Mouse (Mus musculus) heart, postnatal 25 days (tissue): ENCODE data around the gene Zfp740. TPM values are rescaled to one million over a fixed set of nuclear protein-coding genes. Genes with fewer than 3 reads are reported as not detected.
"Not testable (repeated sequence)": the region's sequence is repeated elsewhere in the genome, so short reads cannot be mapped to it uniquely, and the experiment has no call there.

Source experiments
- DNase-seq: peaks from one replicate; pipeline ENCODE4 v3.0.0; 2022; ENCODE audit warnings: low spot score
- intact Hi-C: fragments of 180-260 bp; cut with DNase I; formaldehyde crosslinking; loops from one replicate; pipeline ENCODE4 v1.15.1; 2025
- total RNA-seq, 2 experiments: library from RNA; stranded (reverse); gene quantifications; 2 replicates each; pipeline ENCODE4 v1.2.3; 2021

The Zfp740 gene
- 10 to 100 TPM; 34.0 to 35.2 TPM for total RNA-seq

DNA sequence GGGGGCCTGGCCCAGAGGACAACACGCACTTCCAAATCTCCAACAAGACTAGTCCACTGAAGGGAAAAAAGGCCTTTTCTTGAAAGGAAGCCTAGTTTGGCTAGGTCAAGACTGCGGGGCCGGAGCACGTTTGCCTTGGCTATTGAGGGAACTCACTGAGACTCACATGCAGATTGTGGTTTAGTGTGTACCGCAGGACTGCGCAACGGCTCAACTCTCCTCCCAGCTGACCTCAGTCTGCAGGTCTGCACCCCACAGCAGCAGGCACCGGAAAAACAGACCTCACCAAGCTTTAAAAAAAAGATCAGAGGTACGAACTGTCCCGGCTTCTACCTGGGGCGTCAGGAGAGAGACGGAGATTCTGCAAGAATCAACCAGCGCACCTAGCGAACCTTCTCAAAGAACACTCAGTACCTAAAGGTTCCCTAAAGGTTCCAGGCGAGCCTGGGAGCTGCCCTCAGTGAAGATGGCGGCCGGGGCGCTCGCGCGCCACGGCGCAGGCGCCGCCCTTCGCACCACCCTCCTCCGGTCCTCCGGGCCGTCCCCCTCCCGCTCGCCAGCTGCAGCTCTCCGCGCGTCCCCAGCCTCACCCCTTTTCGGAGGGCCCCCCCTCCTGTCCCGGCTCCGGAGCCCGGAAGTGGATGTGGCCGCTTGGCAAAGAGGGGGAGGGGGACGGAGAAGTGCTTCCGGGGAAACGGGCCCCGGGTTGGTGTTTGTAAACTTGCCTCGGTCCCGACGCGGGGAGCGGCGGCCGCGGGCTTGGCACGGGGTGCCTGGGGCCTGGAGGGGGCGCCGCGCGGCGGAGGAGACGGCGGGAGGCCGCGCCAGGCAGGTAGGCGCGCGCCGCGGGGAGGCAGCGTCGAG, at the start of gene Zfp740:
Gene Zfp740 (plus strand): TSS at position 279 of the 864 bp plus-strand sequence.
- intact Hi-C loops: no loop called here
- peak; percentile 93 for DNase-seq

GRCm38 (mm10) chr15:102155006-102155405, 48.0 kb upstream of the Zfp740 start:
- intact Hi-C loops, DNase-seq: not testable (repeated sequence)

GRCm38 (mm10) chr15:102156836-102157235, 46.2 kb upstream of the Zfp740 start:
- no peak for DNase-seq
- intact Hi-C loops: no loop called here

- DNase-seq: no peak
- intact Hi-C loops: no loop called here
Observed at GRCm38 (mm10) chr15:102160415-102161060, 42.5 kb upstream of the Zfp740 start.

GRCm38 (mm10) chr15:102163900-102164693, 39.0 kb upstream of the Zfp740 start:
- intact Hi-C loops: no loop called here
- no peak for DNase-seq

DNA sequence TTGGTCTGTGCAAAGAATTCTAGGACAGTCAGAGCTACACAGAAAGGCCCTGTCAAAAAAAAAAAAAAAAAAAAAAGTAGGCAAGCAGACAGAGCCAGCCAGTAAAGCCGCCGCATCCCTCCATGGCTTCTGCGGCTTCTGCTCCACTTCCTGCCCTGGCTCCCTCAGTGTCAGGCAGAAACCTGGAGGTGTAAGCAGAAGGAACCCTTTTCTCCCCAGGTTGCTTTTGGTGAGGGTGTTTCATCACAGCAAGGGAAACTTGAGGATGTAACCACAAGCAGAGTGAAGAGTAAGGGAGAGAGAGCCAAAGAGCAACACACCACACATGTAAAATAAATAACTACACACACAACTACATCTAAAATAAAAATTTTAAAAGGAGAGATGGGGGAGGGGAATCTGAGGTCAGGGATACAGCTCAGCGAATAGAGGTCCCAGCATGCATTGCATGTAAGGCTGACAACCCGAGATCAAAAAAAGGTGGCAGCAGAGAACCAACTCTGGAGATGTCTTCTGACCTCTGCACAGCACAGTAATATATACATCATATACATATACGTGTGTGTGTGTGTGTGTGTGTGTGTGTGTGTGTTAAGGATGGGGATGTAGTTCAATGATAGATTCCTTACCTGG, 37.5 kb upstream of the Zfp740 start:
- intact Hi-C loops: no loop called here
- no peak for DNase-seq

DNA sequence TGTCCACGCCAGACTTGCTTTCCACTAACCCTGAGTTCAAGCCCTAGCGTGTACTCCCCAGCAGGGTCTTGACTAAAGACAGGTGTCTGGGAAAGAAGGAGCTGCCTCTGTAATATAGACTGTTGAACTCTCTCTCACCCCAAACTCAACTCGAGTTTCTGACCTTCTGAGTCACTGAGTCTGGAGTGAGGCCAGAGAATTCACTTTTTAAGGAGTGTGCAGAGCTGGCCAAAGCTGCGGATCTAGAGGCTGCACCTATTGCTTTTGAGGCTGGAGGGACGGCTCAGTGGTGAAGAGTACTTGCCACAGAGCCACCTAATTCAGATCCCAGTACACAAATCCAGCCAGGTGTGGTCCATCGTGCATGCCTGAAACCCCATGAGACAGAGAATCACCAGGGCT, 35.4 kb upstream of the Zfp740 start:
- intact Hi-C loops: no loop called here
- DNase-seq: no peak

GRCm38 (mm10) chr15:102169064-102169463, 34.0 kb upstream of the Zfp740 start:
- intact Hi-C loops: no loop called here

DNA sequence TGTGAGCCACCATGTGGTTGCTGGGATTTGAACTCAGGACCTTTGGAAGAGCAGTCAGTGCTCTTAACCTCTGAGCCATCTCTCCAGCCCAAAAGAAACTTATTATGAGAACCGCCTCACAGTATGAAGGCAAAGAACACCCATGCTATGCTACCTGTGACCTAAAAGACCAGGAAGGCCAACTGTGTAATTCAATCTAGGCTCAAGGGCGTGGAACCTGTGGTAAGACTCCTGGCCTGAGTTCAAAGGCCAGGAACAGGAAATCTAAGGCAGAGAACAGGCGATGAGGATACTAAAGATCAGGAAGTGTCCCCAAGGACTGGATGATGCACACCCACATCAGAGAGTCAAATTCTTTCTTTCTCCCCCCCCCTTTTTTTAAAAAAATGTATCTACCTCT, 29.5 kb upstream of the Zfp740 start:
- DNase-seq: no peak

More at GRCm38 (mm10) chr15:102169064-102169463, 34.0 kb upstream of the Zfp740 start:
- DNase-seq: no peak

DNA sequence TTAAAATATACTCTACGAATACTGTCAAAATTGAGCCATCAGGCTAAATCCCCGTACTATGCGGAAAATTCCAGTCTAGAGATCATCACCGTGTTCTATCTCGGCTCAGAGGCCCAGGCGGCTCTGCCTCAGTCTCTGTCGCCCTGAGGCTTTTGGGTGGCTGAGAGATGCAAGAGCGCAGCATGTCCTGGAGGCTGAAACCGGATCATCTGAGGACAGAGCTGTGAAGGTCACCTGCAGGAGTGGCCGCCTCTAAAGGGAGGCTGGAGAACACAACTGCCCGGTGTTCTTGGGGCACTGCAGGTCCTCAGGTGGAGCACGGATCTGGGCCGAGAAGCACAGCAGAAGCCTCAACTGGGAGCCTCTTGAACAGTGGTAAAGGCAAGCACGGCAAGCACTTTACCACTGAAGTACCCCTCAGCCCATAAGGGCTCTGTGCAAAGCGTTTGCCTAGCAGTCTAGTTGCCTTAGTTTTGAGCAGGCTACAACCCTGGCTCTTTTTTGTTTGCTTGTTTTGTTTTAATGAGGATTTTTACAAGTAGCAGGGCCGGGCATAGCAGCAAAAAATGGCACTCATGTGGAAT, 27.2 kb upstream of the Zfp740 start:
- intact Hi-C loops: no loop called here
- DNase-seq: no peak

More for the DNA sequence above, 29.5 kb upstream of the Zfp740 start:
- intact Hi-C loops: no loop called here

- no peak for DNase-seq
- intact Hi-C loops: no loop called here
Observed at GRCm38 (mm10) chr15:102176571-102177316, 26.3 kb upstream of the Zfp740 start.

DNA sequence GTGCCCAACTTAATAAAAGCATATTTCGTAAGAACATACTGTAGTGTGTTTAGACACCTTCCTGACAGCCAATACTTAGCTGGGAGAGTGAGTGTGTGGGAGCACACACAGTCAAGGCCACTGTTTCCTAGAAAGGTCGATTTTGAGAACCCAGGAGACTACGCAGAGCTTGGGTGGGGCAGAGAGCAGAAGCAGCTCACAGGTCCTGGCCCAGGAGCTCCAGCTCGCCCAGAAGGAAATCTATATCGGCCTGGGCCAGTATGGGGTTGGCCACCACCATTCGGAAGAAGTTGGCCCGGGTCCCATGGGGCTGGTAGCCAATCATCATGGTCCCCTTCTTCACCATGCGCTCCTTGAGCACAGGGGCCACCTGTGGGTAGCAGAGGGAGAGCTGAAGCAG, 25.6 kb upstream of the Zfp740 start:
- intact Hi-C loops: no loop called here
- DNase-seq: no peak

DNA sequence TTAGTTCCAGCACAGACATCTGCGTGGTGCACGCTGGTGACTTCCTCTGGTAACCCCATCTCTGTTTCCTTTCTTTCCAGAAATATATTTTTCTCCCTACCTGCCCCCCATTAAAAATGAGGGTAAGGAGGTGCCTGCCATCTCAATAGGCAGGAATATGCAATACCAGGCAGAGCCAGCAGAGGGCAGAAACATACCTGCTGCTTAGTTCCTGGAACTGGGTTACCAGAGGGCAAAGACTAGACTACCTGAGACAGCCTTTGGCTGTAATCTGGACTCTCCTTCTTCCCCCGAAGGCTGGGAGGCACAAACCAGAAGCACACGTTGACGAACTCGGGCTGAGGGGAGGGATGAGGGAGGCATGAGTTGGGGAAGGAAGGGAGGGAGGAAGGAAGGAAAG, 24.8 kb upstream of the Zfp740 start:
- intact Hi-C loops: loop anchor here (1.0 kb wide), 2 partner anchors 26 to 46 kb away; partner anchors contain the start of gene Csad
- peak; percentile 49 for DNase-seq

- no peak for DNase-seq
- intact Hi-C loops: no loop called here
Observed at GRCm38 (mm10) chr15:102179106-102179505, 23.9 kb upstream of the Zfp740 start.

DNA sequence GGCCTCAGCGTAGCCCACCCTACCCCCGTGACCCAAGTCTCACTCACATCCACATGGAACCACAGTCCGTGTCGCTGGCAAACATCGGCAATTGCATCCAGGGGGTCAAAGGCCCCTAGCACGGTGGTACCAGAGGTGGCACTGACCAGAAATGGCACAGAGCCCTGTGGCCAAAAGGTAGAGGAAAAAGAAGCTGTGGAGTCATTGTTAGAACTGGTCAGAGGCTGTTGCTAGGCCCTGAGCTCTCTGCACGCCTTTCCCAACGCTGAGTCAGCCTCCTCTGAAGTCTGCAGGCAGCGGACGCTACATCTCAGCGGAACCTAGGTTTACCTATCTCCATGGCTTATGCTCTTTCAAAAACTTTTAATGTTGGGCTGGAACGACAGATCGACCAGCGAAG, 23.1 kb upstream of the Zfp740 start:
- intact Hi-C loops: no loop called here
- DNase-seq: no peak

GRCm38 (mm10) chr15:102183076-102183475, 20.0 kb upstream of the Zfp740 start:
- DNase-seq: no peak
- intact Hi-C loops: no loop called here

GRCm38 (mm10) chr15:102186239-102186638, 16.8 kb upstream of the Zfp740 start:
- intact Hi-C loops: no loop called here

DNA sequence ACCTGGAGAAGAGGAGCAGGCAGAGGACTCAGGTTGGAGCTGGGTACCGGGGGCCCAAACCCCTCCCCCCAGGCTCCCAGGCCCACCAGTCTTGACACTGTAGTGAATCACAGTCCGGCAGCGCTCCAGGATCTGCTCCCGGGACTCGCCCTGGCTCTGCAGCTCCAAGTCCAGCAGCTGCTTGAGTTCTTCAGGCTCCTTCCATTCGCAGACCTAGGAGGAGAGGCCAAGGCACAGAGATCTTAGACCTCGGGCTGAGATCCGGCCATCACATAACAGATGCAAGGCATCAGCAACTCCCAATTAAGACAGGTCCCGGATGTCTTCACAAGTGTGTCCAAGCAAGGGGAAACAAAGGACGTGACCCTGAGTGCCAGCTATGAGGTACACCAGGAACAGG, 15.0 kb upstream of the Zfp740 start:
- intact Hi-C loops: no loop called here
- DNase-seq: peak; percentile 46

More at GRCm38 (mm10) chr15:102186239-102186638, 16.8 kb upstream of the Zfp740 start:
- DNase-seq: no peak

- intact Hi-C loops: no loop called here
- DNase-seq: no peak
Observed at GRCm38 (mm10) chr15:102188883-102189282, 14.2 kb upstream of the Zfp740 start.
